Mouse (Mus musculus) lung, adult 2 months (tissue): ENCODE measurements around the gene Zfp697.

Source experiments
- CTCF ChIP-seq: fragments of 200-500 bp; IDR thresholded peaks from 2 replicates; pipeline ENCODE4 v1.5.1; 2011; ENCODE audit warnings: mild to moderate bottlenecking, low read length, control low read depth; ENCODE audit not compliant: insufficient read depth
- POLR2A ChIP-seq: fragments of 200-500 bp; IDR thresholded peaks from 2 replicates; pipeline ENCODE4 v1.6.1; 2011; ENCODE audit warnings: low read depth, mild to moderate bottlenecking, control low read depth, low read length, borderline replicate concordance; ENCODE audit errors: extremely low read depth

DNA sequence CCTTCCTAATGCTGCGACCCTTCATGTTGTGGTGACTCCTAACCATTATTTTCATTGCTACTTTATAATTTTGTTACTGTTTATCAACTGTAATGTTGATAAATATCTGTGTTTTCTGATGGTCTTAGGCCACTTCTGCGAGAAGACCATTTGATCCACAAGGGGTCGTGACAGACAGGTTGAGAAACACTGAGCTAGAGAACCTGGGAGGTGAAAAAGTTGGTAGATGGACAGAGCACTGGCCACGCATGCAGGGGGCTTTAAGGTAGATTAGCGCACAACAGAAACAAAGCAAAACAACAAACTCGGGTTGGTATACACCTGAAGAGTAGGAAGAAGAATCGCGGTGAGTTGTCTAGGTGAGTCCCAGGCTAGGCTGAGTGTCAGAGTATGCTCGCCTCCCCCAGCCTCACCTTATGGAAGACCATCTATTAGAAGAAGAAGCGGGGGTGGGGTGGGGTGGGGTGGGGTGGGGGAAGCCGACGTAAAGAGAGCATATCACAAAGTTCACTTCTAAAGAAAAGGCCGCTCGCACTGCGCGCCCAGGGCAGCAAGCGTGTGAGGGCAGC lies 500 bp upstream of the Zfp697 start:
- no peak for TF ChIP-seq CTCF
- TF ChIP-seq POLR2A = no peak
